Mouse (Mus musculus): ENCODE measurements at regions not wholly inside any gene's neighbourhood (a gene's known extent, or its start where the extent isn't known, plus 50 kb on each side); places are given as distances from the start of the nearest gene placed in this dataset.

- no peak for TF ChIP-seq HCFC1 (IDR thresholded peaks at IDR 0.05; ENCODE audit: low read depth, low read length)
- TF ChIP-seq USF2 (IDR thresholded peaks at IDR 0.05; ENCODE audit: borderline replicate concordance in 1 of 2, insufficient read depth in 1 of 2, low read depth in 1 of 2, low read length in 2 of 2) = no peak
- no peak for TF ChIP-seq NELFE (IDR thresholded peaks at IDR 0.05; ENCODE audit: low read depth, low read length)
- no peak for TF ChIP-seq GATA1 (IDR thresholded peaks at IDR 0.05; ENCODE audit: low read depth, low read length)
- TF ChIP-seq CTCF (IDR thresholded peaks at IDR 0.05 in 2 of 3, conservative IDR thresholded peaks at IDR 0.05 in 1 of 3; ENCODE audit: control insufficient read depth in 1 of 3, insufficient read depth in 1 of 3, low read depth in 2 of 3, low read length in 3 of 3, poor library complexity in 1 of 3, severe bottlenecking in 1 of 3) = no peak
- no peak for TF ChIP-seq NRF1 (IDR thresholded peaks at IDR 0.05; ENCODE audit: insufficient read depth, low read depth, low read length, poor library complexity, severe bottlenecking)
- no peak for TF ChIP-seq E2F4 (IDR thresholded peaks at IDR 0.05; ENCODE audit: borderline replicate concordance, low read depth, low read length)
- TF ChIP-seq POLR2AphosphoS2 (IDR thresholded peaks at IDR 0.05; ENCODE audit: low read length) = no peak
Measured at GRCm38 (mm10) chr6:100096393-100097125, 190.7 kb downstream of the Rybp start.

Data from MEL (cell line).